Mouse (Mus musculus) hindbrain, embryonic 11.5 days (tissue): ENCODE results near the gene Bptf. TPM values are rescaled to one million over a fixed set of nuclear protein-coding genes. Genes with fewer than 3 reads are reported as not detected.
"Not testable (repeated sequence)": the region's sequence is repeated elsewhere in the genome, so short reads cannot be mapped to it uniquely, and the experiment has no call there.

Source experiments
- ATAC-seq: fragments of 200-750 bp; cut with Nextera tagmentation; 2 replicates; pipeline ENCODE4 v1.8.0; 2017; ENCODE audit warnings: mild to moderate bottlenecking, moderate TSS enrichment, moderate library complexity; ENCODE audit not compliant: low FRiP score
- DNase-seq: peaks from one replicate; pipeline ENCODE4 v3.0.0-alpha.2; 2015; ENCODE audit warnings: low spot score
- H3K27ac ChIP-seq: fragments of 300-500 bp; sonication (generic); 2 replicates; pipeline ENCODE4 v1.5.1; 2014; ENCODE audit warnings: mild to moderate bottlenecking, low read depth, low read length
- H3K27me3 ChIP-seq: fragments of 300-500 bp; sonication (generic); 2 replicates; pipeline ENCODE4 v1.6.1; 2014; ENCODE audit warnings: mild to moderate bottlenecking, low read length, moderate library complexity, mixed read lengths; ENCODE audit not compliant: control insufficient read depth, insufficient read depth
- H3K36me3 ChIP-seq: fragments of 300-500 bp; sonication (generic); 2 replicates; pipeline ENCODE4 v1.6.1; 2014; ENCODE audit warnings: mild to moderate bottlenecking, low read length, moderate library complexity, mixed read lengths; ENCODE audit not compliant: control insufficient read depth, insufficient read depth
- H3K4me1 ChIP-seq: fragments of 300-500 bp; sonication (generic); replicated peaks from 2 replicates; pipeline ENCODE4 v1.6.1; 2014; ENCODE audit warnings: low read length, mixed read lengths; ENCODE audit not compliant: control insufficient read depth, insufficient read depth
- H3K4me2 ChIP-seq: fragments of 300-500 bp; sonication (generic); replicated peaks from 2 replicates; pipeline ENCODE4 v1.6.1; 2014; ENCODE audit warnings: mild to moderate bottlenecking, low read depth, low read length
- H3K4me3 ChIP-seq: fragments of 300-500 bp; sonication (generic); 2 replicates; pipeline ENCODE4 v1.5.1; 2014; ENCODE audit warnings: low read depth, low read length
- H3K9ac ChIP-seq: fragments of 300-500 bp; sonication (generic); 2 replicates; pipeline ENCODE4 v1.6.1; 2014; ENCODE audit warnings: low read depth, low read length
- H3K9me3 ChIP-seq: fragments of 300-500 bp; sonication (generic); 2 replicates; pipeline ENCODE4 v1.6.1; 2016; ENCODE audit warnings: low read length; ENCODE audit not compliant: control insufficient read depth
- WGBS: fragments of 180-500 bp; shearing (Covaris S2); extraction: QIAGEN DNeasy Blood & Tissue Kit; methylation state at CpG from one replicate; pipeline ENCODE4 v1.1.7; 2014; 5-methylcytosine and 5-hydroxymethylcytosine counted together
- polyA plus RNA-seq: library from polyadenylated mRNA; unstranded; fragments of >200 nt; fragmentation: Nextera tagmentation; extraction: Ambion mirVana; gene quantifications from 2 replicates; pipeline ENCODE4 v1.2.1, GENCODE M21; 2014

The Bptf gene
- polyA plus RNA-seq, 1 experiment from 2014 or later = 55.1 TPM

GRCm38 (mm10) chr11:107130221-107130788 lies 1.6 kb downstream of the Bptf start:
- Histone ChIP-seq H3K27ac (no peak overlapping the region), H3K36me3 (no peaks in the 10 kb centered on the region), H3K4me3 (peak overlapping the region; percentile 84), H3K9ac (peak overlapping the region; percentile 97), H3K9me3 (no peaks in the 10 kb centered on the region), H3K4me1 (peaks cover 4% of the 10 kb centered on the region; the same call in 1 of the 2 replicates), H3K27me3 (no peaks in the 10 kb centered on the region), H3K4me2 (peak overlapping the region; percentile 57)
- 2% methylated on average over 18 of the region's 18 CpGs for WGBS
- no peak for ATAC-seq
- DNase-seq = peak; percentile 44

DNA sequence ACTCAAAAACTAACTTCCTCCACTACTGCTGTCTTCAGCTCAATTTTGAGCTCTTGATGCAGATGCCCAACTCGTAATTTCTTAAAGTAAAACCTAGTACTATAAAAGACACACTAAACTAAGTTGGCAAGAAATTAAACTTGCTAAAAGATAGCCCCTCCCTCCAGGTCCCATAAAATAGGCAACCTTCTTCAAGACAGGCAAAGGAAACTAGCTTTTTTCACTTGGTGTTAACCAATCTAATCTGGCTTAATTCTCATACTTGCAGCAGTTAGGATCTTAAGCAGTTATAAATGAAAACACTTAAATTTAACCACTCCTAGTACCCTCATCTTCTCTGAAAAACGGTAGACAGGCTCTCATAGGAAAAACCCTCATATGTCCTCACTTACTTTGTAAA lies 2.3 kb downstream of the Bptf start:
- no peaks in the 10 kb centered on the region for H3K36me3 ChIP-seq
- H3K27me3 ChIP-seq = no peaks in the 10 kb centered on the region
- WGBS = 36% methylated on average over 2 of the region's 2 CpGs
- peak overlapping the region; percentile 84 for H3K4me3 ChIP-seq
- peak overlapping the region; percentile 57 for H3K4me2 ChIP-seq
- no peak overlapping the region for H3K9ac ChIP-seq
- ATAC-seq (no peak), DNase-seq (no peak)
- H3K9me3 ChIP-seq = no peaks in the 10 kb centered on the region
- H3K4me1 ChIP-seq = peaks cover 4% of the 10 kb centered on the region; the same call in 1 of the 2 replicates
- H3K27ac ChIP-seq = no peak overlapping the region

- DNase-seq, H3K4me3 ChIP-seq, H3K27ac ChIP-seq, H3K4me2 ChIP-seq, ATAC-seq, H3K36me3 ChIP-seq, H3K4me1 ChIP-seq, H3K27me3 ChIP-seq, H3K9me3 ChIP-seq, H3K9ac ChIP-seq: not testable (repeated sequence)
- WGBS = 88% methylated on average over 1 of the region's 2 CpGs
Observed at GRCm38 (mm10) chr11:107126716-107127115, 5.2 kb downstream of the Bptf start.

DNA sequence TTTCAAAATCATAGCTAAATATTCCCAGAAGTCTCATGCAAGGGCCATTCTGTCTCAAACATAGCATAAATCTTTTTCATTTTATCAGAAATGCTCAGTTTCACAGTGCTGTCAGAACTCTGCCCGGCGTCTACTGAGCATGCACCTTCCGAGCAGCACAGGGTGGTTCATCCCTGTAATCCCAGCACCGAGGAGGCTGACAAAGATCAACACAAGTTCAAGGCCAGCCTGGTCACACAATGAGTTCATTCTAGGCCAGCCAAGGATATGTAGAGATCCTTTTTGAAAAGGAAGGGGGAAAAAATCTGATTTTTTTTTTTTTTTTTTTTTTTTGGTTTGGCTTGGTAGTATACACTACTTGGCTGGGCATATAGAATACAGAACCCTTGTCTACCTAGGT lies 6.9 kb downstream of the Bptf start:
- ATAC-seq (no peak), DNase-seq (no peak)
- 85% methylated on average over 4 of the region's 4 CpGs for WGBS
- no peaks in the 10 kb centered on the region for H3K9me3 ChIP-seq
- H3K4me3 ChIP-seq = no peak overlapping the region
- no peak overlapping the region for H3K4me2 ChIP-seq
- H3K27ac ChIP-seq = no peak overlapping the region
- no peak overlapping the region for H3K9ac ChIP-seq
- H3K27me3 ChIP-seq = no peaks in the 10 kb centered on the region
- no peaks in the 10 kb centered on the region for H3K36me3 ChIP-seq
- H3K4me1 ChIP-seq = no peaks in the 10 kb centered on the region; the same call in 1 of the 2 replicates

DNA sequence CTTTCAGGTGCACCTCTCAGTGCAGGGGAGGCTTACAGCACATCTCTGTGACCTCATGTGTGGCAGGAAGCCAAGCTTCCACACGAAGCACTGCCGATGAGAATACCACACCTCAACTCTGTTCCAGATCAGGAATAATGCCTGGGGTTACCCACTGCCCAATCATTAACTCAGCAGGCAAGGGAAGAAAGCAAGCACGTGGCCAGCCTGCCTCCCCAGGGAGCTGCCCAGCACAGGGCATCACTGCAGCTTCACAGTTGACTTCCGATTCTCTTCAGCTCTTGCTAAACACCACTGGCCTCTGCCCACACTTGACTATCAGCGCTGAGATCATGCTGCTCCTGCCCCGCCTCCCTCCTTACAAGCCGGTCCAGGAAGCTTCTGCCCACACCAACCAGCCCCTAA lies 7.6 kb downstream of the Bptf start:
- H3K4me2 ChIP-seq = no peak overlapping the region
- H3K4me3 ChIP-seq = no peak overlapping the region
- H3K36me3 ChIP-seq = no peaks in the 10 kb centered on the region
- H3K4me1 ChIP-seq = no peaks in the 10 kb centered on the region; the same call in 1 of the 2 replicates
- H3K9me3 ChIP-seq = no peaks in the 10 kb centered on the region
- peak overlapping the region; percentile 30; the same call in 1 of the 2 replicates for H3K27ac ChIP-seq
- 32% methylated on average over 7 of the region's 7 CpGs for WGBS
- no peak overlapping the region for H3K9ac ChIP-seq
- DNase-seq = no peak
- no peaks in the 10 kb centered on the region for H3K27me3 ChIP-seq
- ATAC-seq = no peak

DNA sequence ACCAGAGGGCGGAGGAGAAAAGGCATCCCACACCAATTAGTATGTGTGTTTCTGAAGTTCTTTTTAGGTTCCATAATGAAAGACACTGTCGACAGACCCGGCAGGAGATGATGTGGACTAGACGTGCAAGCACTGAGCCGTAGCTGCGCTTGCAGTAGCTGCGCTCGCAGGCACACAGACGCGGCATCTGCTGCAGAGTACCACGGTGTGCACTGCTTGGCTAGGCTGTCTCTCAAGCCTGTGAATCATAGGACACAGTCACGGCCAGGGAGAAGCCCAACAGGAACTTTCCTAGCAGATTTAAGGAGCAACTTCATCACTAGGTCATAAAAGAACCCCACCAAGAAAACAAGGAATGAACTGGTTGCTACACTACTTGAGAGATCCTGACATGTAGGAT lies 14.1 kb downstream of the Bptf start:
- Histone ChIP-seq H3K4me2 (no peak overlapping the region), H3K9ac (no peak overlapping the region), H3K36me3 (no peaks in the 10 kb centered on the region), H3K27ac (no peak overlapping the region), H3K9me3 (no peaks in the 10 kb centered on the region), H3K4me3 (no peak overlapping the region), H3K27me3 (no peaks in the 10 kb centered on the region), H3K4me1 (peaks cover 5% of the 10 kb centered on the region)
- ATAC-seq = no peak
- WGBS = 82% methylated on average over 12 of the region's 12 CpGs
- DNase-seq = no peak

DNA sequence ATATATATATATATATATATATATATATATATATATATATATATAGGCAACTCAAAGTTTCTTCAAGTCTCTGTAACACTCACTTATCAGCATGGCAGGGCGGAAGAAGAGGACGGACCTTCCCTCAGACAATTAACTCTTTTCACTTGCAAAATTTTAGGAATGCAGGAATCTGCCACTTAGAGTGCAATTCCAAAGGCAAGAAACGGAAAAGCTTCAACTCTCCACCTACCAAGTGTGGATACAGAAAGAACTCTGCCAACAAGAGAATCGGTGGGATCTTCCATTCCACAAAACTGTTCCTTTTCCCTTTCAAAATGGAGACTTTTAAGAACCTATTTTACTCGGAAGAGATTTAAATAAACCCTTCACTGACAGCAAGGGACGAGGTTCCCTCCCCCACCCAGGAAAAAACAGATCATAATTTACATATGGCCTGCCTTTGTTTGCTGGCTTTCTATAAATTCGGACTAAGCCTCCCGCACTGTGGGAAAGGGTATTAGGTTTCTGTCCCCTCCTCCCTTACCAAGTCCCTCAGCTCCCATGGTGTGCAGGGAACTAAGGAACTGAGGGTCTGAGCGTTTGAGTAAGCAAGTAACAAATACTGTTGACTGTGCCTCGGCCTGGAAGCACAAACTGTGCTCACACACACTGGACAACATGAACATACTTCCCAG lies 17.9 kb downstream of the Bptf start:
- peak overlapping the region; percentile 11; the same call in 1 of the 2 replicates for H3K9ac ChIP-seq
- DNase-seq (peak; percentile 20), ATAC-seq (no peak)

GRCm38 (mm10) chr11:107113112-107113511 lies 18.8 kb downstream of the Bptf start:
- WGBS = 74% methylated on average over 4 of the region's 4 CpGs
- H3K36me3 ChIP-seq = peaks cover 2% of the 10 kb centered on the region; the same call in 1 of the 2 replicates
- no peaks in the 10 kb centered on the region for H3K27me3 ChIP-seq
- H3K9me3 ChIP-seq = no peaks in the 10 kb centered on the region
- no peak overlapping the region for H3K27ac ChIP-seq
- no peak overlapping the region for H3K9ac ChIP-seq
- peak; percentile 52 for DNase-seq
- ATAC-seq = no peak
- H3K4me1 ChIP-seq = peaks cover 5% of the 10 kb centered on the region
- H3K4me3 ChIP-seq = no peak overlapping the region
- no peak overlapping the region for H3K4me2 ChIP-seq

More for the DNA sequence above, 17.9 kb downstream of the Bptf start:
- no peaks in the 10 kb centered on the region for H3K9me3 ChIP-seq
- H3K4me3 ChIP-seq = no peak overlapping the region
- peaks cover 5% of the 10 kb centered on the region for H3K4me1 ChIP-seq
- H3K36me3 ChIP-seq = peaks cover 2% of the 10 kb centered on the region; the same call in 1 of the 2 replicates
- WGBS = 28% methylated on average over 10 of the region's 10 CpGs
- H3K27me3 ChIP-seq = no peaks in the 10 kb centered on the region
- H3K27ac ChIP-seq = no peak overlapping the region
- H3K4me2 ChIP-seq = no peak overlapping the region; the same call in 1 of the 2 replicates

DNA sequence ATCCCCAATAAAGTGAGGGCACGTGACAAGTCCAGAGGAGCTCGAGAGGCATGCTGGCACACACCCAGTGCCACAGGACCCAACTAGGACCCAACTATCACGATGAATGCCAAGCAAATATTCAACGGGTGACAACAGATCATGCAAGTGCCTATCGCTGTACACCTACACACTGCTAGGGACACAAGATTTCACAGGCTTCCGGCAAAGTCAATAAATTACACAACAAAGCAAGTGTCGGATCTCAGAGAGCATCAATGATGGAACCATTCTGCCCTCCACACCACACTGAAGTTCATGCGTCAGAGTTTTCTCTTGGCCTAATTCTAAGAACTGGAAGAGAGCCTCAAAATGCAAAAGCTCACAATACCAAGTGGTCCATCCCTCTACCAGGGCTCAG lies 22.3 kb downstream of the Bptf start:
- peaks cover 5% of the 10 kb centered on the region for H3K4me1 ChIP-seq
- H3K4me2 ChIP-seq = no peak overlapping the region
- H3K27ac ChIP-seq = no peak overlapping the region
- no peaks in the 10 kb centered on the region for H3K9me3 ChIP-seq
- H3K4me3 ChIP-seq = no peak overlapping the region
- no peaks in the 10 kb centered on the region for H3K27me3 ChIP-seq
- 93% methylated on average over 8 of the region's 8 CpGs for WGBS
- no peak for DNase-seq
- no peak for ATAC-seq
- no peak overlapping the region for H3K9ac ChIP-seq
- H3K36me3 ChIP-seq = peaks cover 2% of the 10 kb centered on the region; the same call in 1 of the 2 replicates
